Mouse (Mus musculus): Measurements from ENCODE around the gene Fermt2.

Gene Fermt2

GRCm38 (mm10) chr14:45529411-45530363 lies at the start of gene Fermt2:
Gene Fermt2 (minus strand): TSS chr14:45530118.
- peak; percentile 72 to 73 for DNase-seq (ENCODE audit: low spot score in 2 of 2)

DNA sequence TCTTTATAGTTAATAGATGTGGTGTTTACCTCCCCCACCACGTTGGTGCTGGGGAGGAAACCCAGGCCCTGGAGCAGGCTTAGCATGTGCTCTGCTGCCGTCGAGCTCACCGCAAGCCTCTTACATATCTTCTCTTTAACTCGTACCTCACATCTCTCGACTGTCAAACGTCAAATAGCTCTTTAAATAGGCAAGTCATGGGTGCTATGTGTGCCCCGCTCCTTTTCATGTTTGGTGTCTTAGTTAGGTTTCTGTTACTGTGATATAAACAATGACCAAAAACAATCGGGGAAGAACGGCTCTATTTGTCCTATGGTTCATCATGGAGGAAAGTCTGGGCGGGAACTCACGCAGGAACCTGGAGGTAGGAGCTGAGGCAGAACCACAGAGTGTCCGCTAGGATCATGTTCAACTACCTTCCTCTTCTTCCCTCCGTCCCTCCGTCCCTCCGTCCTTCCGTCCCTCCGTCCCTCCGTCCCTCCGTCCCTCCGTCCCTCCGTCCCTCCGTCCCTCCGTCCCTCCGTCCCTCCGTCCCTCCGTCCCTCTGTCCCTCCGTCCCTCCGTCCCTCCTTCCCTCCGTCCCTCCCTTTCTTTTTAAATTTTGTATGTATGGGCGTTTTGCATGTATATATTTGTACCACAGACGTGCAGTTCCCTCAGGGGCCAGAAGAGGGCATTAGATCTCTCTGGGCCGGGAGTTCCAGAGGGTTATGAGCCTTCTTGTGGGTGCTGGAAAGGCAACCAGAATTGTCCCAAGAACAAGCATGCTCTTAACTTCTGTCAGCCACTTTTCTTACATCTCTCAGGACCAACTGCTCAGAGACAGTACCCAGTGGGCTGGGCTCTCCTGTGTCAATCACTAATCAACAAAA lies 36.4 kb upstream of the Fermt2 start:
- DNase-seq (ENCODE audit: low spot score in 2 of 2): peak; percentile 55 to 71

GRCm38 (mm10) chr14:45565216-45566065 lies 35.5 kb upstream of the Fermt2 start:
- peak; percentile 47 to 52 for DNase-seq (ENCODE audit: low spot score in 2 of 2)

DNA sequence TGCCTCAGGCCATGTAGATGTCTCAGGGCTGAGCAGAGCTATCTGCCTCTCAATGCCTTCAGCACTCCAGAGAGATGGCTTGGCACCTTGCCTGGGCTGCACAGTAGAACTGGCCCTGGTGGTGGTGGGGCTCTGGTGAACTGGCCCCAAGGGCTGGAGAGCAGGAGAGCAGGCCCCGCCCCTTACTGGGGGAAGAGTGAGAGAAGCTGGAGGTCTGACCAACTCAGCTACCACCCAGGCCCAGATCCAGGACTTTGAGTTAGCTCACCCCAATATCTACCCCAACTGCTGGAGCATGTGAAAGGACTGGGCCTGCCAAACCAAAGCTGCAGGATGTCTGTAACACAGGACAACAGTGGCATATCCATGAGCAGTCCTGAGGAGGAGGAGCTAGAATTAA lies 33.7 kb upstream of the Fermt2 start:
- DNase-seq (ENCODE audit: low spot score in 2 of 2): no peak

DNA sequence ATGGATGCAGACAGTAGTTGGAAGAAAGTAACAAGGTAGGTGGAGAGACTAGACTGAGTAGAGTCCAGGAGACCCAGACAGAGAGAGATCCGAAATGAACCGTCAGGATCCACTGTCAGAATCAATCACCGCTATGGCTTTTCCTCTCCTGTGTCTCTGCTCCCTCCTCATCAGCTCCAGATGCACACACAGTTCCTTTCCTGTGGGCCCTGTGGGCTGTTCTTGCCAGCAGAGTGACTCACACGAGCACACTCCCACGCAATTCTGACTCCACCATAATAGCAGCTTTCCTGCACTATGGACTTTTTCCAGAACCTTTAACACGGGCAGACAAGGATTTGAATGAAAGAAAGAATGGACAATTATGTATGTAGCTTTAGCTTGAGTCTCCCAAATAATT lies 31.8 kb upstream of the Fermt2 start:
- DNase-seq (ENCODE audit: low spot score in 2 of 2): peak; percentile 60 to 70

- DNase-seq (ENCODE audit: low spot score in 2 of 2): no peak
Measured at GRCm38 (mm10) chr14:45559018-45559417, 29.1 kb upstream of the Fermt2 start.

- no peak for DNase-seq (ENCODE audit: low spot score in 2 of 2)
Measured at GRCm38 (mm10) chr14:45554336-45554735, 24.4 kb upstream of the Fermt2 start.

- peak in 1 of 2 experiments; percentile 41 for DNase-seq (ENCODE audit: low spot score in 2 of 2)
Measured at GRCm38 (mm10) chr14:45553854-45554253, 23.9 kb upstream of the Fermt2 start.

- DNase-seq (ENCODE audit: low spot score in 2 of 2): no peak
Measured at GRCm38 (mm10) chr14:45552431-45552830, 22.5 kb upstream of the Fermt2 start.

DNA sequence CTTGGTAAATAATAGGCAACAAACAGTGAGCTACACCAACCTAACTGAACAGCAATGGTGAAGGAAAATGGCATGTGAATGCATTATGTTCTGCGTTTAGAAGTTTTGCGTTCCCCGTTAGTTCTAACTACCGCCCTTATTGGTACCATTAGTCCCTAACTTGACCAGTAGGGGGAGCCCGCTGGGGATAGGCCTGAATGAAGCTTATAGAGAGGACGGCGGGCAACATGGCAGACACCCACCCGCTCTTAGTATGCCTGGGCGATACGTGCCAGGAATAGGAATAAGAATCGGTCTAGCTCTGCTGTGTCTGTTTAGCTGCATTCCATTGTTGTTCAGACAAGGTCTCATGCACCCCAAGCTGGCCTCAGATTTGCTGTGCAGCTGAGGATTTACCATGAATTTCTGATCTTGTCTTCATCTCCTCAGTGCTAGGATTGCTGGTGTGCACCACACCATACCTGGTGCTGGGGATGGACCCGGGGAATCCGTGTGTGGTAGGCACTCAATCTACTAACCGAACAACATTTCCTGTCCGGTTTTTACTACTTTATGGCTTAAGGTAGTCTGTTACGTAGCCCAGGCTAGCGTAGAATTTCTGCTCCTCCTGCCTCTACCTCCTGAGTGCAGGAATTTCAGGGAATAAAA lies 21.3 kb upstream of the Fermt2 start:
- DNase-seq (ENCODE audit: low spot score in 2 of 2): peak in 1 of 2 experiments; percentile 43

GRCm38 (mm10) chr14:45550010-45550647 lies 20.2 kb upstream of the Fermt2 start:
- DNase-seq (ENCODE audit: low spot score in 2 of 2): peak in 1 of 2 experiments; percentile 71

DNA sequence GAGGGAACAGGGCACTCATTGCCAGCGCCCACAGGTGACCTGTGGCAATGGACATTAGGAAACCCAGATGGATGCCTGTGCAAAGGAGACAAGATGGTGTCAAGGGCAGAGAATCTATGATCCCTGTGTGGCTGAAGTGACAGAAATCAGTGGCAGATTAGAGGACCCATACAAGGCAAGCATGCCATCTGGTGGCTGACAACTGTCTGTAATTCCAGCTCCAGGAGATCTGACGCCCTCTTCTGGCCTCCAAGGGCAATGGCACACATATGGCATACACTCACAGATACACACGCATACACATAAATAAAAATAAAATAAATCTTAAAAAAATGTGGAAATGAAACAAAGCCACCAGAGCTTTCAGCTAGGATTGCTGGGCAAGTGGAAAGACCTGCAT lies 18.2 kb upstream of the Fermt2 start:
- DNase-seq (ENCODE audit: low spot score in 2 of 2): no peak

DNA sequence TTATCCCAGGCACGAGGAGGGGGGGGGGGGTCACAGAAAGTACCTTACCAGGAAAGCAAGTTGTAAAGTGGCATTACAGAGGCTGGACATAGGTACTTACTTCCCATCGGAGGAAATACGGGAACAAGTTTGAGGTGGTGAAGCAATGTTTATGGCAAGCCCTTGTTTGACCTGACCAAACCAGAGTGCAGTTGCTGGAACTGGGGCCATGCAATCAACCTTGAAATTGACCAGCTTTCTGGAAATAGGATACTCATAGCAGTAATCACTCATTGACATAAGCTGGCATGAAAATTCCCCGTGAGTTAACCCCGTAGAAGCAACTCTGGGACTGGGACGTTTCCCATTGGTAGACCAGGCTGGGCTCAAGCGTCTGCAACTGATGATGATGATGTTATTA lies 15.0 kb upstream of the Fermt2 start:
- DNase-seq (ENCODE audit: low spot score in 2 of 2): no peak

DNA sequence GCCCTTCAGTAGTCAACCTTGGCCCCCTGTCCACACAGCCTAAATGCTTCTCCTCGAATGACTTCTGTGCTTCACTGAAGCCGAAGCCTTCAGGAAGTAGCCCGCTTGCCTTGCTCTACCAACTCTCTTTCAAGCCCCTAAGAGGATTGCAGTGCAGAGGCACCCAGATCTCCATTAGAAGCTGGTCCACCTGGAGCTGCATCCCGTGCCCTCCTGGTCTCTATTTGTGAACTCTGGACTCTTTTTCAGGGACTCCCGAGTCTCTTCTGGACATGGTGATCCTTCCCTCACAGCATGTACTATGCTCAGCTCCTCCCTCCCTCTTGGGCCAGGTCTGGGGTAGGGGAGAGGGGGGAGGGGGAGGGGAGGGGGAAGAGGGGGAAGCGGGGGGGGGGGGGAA lies 14.1 kb upstream of the Fermt2 start:
- DNase-seq (ENCODE audit: low spot score in 2 of 2): no peak

DNA sequence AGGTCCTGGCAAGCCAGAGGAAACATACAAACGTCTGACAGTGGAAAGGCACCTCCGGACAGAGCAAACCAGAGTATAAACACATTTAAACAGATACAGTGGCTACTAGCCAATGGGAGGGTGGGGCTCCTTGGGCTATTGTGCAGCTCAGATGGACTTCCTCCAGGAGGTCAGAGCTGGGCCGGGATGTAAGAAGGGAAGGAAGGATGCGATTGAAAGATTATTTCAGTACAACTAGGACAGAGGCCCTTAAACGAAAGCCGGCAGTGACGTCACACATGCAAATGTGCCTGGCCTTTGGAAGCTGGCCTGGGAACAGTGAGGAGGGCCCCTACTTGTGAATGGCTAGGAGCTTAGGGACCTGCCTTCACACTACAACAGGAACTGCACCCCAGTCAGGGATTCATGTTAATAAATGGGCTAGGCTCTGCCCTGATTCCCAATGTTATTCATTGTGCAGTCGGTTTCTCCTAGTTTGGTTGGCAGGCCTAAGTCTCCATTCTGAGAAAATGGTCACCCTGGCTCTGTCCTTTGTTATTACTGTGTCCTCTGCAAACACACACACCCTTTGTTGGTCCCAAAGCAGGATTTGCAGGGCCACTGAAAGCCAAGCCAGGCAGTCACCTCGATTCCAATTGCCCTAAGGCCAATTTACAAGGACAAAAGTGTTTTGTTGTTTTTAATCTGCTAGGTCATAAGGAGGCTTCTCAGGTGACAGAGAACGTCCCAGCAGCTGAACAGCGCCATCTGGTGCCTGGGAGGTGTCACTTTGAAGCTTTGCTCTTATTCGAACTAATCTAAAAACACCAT lies 9.9 kb upstream of the Fermt2 start:
- DNase-seq (ENCODE audit: low spot score in 2 of 2): peak in 1 of 2 experiments; percentile 71

DNA sequence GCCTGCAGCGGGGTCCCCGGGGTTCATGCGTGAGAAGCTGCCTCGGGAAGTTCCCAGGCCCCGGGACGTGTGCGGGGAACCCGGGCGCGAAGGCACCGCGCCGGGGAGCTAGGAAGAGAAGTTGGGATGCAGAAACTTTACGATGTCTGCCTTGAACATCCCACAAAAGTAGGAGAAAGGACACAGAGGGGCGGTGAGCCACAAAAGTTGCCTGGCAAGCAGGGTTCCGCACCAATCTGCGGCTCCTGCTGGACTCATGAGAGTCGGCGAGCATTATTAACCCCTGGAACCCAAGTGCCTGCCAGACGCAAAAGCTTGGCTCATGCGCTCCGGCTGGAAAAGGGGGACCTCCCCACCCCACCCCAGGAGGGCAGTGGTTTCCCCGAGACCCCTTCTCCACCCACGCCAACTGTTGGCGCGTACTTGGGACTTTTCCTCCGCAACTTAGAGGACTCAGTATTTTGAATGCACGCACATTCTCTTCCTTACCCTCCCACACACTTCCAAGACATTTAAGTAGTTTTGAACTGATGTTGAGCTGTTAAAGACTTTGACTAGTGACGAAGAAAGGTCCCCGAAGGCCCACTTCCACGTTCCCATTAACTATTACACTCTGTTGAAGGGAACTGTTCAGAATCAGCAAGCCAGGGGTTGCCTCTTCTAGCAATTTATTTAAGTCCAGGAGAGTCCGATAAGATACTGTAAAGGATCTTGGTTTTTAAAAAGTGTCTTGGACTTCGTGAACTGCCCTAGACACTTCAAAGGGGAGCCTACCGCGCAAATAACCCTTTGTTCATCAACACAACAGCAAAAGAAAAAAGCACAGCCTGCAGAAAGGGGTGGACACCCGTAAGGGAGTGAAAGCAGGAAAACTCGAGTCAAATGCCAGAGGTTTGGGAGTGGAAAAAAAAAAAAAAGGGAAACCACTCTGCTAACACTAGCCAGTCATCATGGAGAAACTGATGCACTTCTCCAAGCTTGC lies 737 bp upstream of the Fermt2 start:
- DNase-seq (ENCODE audit: low spot score in 2 of 2): peak in 1 of 2 experiments; percentile 59

GRCm38 (mm10) chr14:45528861-45529260 lies 1.1 kb downstream of the Fermt2 start:
- DNase-seq (ENCODE audit: low spot score in 2 of 2): no peak

GRCm38 (mm10) chr14:45515771-45516170 lies 14.1 kb downstream of the Fermt2 start:
- DNase-seq (ENCODE audit: low spot score in 2 of 2): no peak
